Comparison of ENCODE assay signal across 8 mouse cellular contexts in the genomic region with DNA sequence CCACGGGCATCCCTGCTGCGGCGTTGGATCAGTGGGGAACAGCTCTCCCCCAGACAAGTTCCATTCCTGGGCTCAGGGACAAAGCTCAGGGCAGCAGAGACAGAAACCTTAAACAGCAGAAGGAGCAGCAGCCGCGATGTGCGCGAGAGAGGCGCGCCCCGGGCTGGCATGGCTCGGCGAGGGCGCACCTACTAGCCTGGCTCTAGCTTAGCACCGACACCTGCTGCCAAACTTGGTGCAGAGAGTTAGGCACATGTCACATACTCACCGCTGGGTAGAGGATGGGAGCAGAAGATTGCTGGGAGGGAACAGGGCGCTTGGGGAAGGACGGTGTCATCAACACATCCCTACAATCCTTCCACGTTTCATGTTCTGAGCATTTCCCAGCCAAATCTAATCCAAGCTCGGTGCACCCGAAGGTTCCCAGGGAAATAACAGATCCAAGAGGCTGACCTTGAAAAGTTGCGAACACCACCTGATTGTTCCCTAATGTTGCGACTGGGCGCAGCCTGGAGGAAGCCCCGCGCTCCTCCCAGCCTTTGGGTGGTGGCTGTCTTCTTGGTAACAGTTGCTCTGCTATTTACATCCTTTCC. TPM values are rescaled to one million over a fixed set of nuclear protein-coding genes. Genes with fewer than 3 reads are reported as not detected.
DNase-seq lines count a peak whose midpoint lies in the region; ATAC-seq and TF ChIP-seq lines count a peak whose summit lies in the region.

No protein-coding gene starts in this region.

- H3K9me3 ChIP-seq in E14TG2a.4 (ENCODE audit: low read length) = no peaks in the 10 kb centered on the region
- no peaks in the 10 kb centered on the region for H3K9me3 ChIP-seq in embryonic facial prominence, embryonic 13.5 days
- no peaks in the 10 kb centered on the region for H3K9me3 ChIP-seq in hindbrain, embryonic 14.5 days (ENCODE audit: control insufficient read depth, low read length)
- H3K9me3 ChIP-seq in liver, postnatal 0 days (ENCODE audit: low read length) = no peaks in the 10 kb centered on the region
- H3K9me3 ChIP-seq in stomach, embryonic 15.5 days = no peaks in the 10 kb centered on the region

- peak overlapping the region; percentile 65 for H3K9ac ChIP-seq in embryonic facial prominence, embryonic 13.5 days
- peak overlapping the region; percentile 53 for H3K9ac ChIP-seq in hindbrain, embryonic 14.5 days
- H3K9ac ChIP-seq in liver, postnatal 0 days (replicated peaks) = no peak overlapping the region
- 0 out of 2 replicates have a peak overlapping the region, but pooled peaks have one; percentile 12 for H3K9ac ChIP-seq in stomach, embryonic 15.5 days

- peak overlapping the region; percentile 71 for H3K4me3 ChIP-seq in E14TG2a.4 (replicated peaks; ENCODE audit: low read length)
- peak overlapping the region; percentile 59 for H3K4me3 ChIP-seq in embryonic facial prominence, embryonic 13.5 days
- H3K4me3 ChIP-seq in hindbrain, embryonic 14.5 days (replicated peaks; ENCODE audit: low read length) = peak overlapping the region; percentile 52
- peak overlapping the region; percentile 38 for H3K4me3 ChIP-seq in liver, postnatal 0 days (ENCODE audit: low read depth, low read length)
- H3K4me3 ChIP-seq in stomach, embryonic 15.5 days (replicated peaks) = peak overlapping the region; percentile 46

- peak; percentile 18 for DNase-seq in embryo, embryonic 10 days (ENCODE audit: low spot score)
- DNase-seq in embryo, embryonic 10.5 days (ENCODE audit: low spot score) = no peak
- DNase-seq in hindbrain, embryonic 14.5 days (ENCODE audit: low spot score) = peak; percentile 38
- DNase-seq in liver, postnatal 0 days = no peak

- peak overlapping the region; percentile 96 for H3K4me2 ChIP-seq in embryonic facial prominence, embryonic 13.5 days
- H3K4me2 ChIP-seq in hindbrain, embryonic 14.5 days (replicated peaks) = peak overlapping the region; percentile 71
- H3K4me2 ChIP-seq in liver, postnatal 0 days (ENCODE audit: low read depth, low read length) = peak overlapping the region; percentile 76
- H3K4me2 ChIP-seq in stomach, embryonic 15.5 days = peak overlapping the region; percentile 82

- no peak overlapping the region for H3K27ac ChIP-seq in embryonic facial prominence, embryonic 13.5 days
- peak overlapping the region; percentile 76; the same call in 1 of the 2 replicates for H3K27ac ChIP-seq in hindbrain, embryonic 14.5 days
- no peak overlapping the region for H3K27ac ChIP-seq in liver, postnatal 0 days (ENCODE audit: low read depth)
- no peak overlapping the region for H3K27ac ChIP-seq in stomach, embryonic 15.5 days

- TF ChIP-seq EP300 in liver, postnatal 0 days (IDR thresholded peaks at IDR 0.05; ENCODE audit: low read depth) = no peak

- peaks cover 26% of the 10 kb centered on the region for H3K4me1 ChIP-seq in E14TG2a.4 (replicated peaks; ENCODE audit: low read depth, low read length)
- H3K4me1 ChIP-seq in embryonic facial prominence, embryonic 13.5 days = peaks cover 23% of the 10 kb centered on the region
- peaks cover 10% of the 10 kb centered on the region; the same call in 1 of the 2 replicates for H3K4me1 ChIP-seq in hindbrain, embryonic 14.5 days (replicated peaks; ENCODE audit: control insufficient read depth, insufficient read depth, low read length)
- H3K4me1 ChIP-seq in liver, postnatal 0 days (ENCODE audit: insufficient read depth) = peaks cover 9% of the 10 kb centered on the region
- H3K4me1 ChIP-seq in stomach, embryonic 15.5 days = peaks cover 8% of the 10 kb centered on the region

- H3K27me3 ChIP-seq in E14TG2a.4 (ENCODE audit: insufficient read depth, low read length) = peaks cover 38% of the 10 kb centered on the region
- peaks cover 22% of the 10 kb centered on the region for H3K27me3 ChIP-seq in embryonic facial prominence, embryonic 13.5 days
- H3K27me3 ChIP-seq in hindbrain, embryonic 14.5 days (ENCODE audit: control insufficient read depth, insufficient read depth, low read length) = peaks cover 7% of the 10 kb centered on the region
- peaks cover 29% of the 10 kb centered on the region for H3K27me3 ChIP-seq in liver, postnatal 0 days (ENCODE audit: insufficient read depth, low read length)
- peaks cover 12% of the 10 kb centered on the region; the same call in 1 of the 2 replicates for H3K27me3 ChIP-seq in stomach, embryonic 15.5 days (replicated peaks)

- no peaks in the 10 kb centered on the region for H3K36me3 ChIP-seq in E14TG2a.4 (ENCODE audit: insufficient read depth, low read length)
- H3K36me3 ChIP-seq in embryonic facial prominence, embryonic 13.5 days = no peaks in the 10 kb centered on the region
- no peaks in the 10 kb centered on the region for H3K36me3 ChIP-seq in hindbrain, embryonic 14.5 days (replicated peaks; ENCODE audit: control insufficient read depth, insufficient read depth)
- H3K36me3 ChIP-seq in liver, postnatal 0 days (replicated peaks; ENCODE audit: insufficient read depth, low read length) = no peaks in the 10 kb centered on the region
- no peaks in the 10 kb centered on the region for H3K36me3 ChIP-seq in stomach, embryonic 15.5 days

- no peak for TF ChIP-seq CTCF in E14TG2a.4 (conservative IDR thresholded peaks at IDR 0.05; ENCODE audit: low read length)
- TF ChIP-seq CTCF in liver, postnatal 0 days (IDR thresholded peaks at IDR 0.05; ENCODE audit: low read depth) = no peak

- ATAC-seq in embryonic facial prominence, embryonic 13.5 days (ENCODE audit: insufficient number of reproducible peaks, insufficient read depth, low FRiP score, low TSS enrichment, low read depth) = 0 out of 2 replicates have a peak, but pooled peaks have one; percentile 38
- peak; percentile 28 for ATAC-seq in hindbrain, embryonic 14.5 days (ENCODE audit: low FRiP score)
- no peak for ATAC-seq in liver, postnatal 0 days
- ATAC-seq in stomach, embryonic 15.5 days (ENCODE audit: insufficient read depth, low FRiP score, low read depth) = 0 out of 2 replicates have a peak, but pooled peaks have one; percentile 8
- ATAC-seq in megakaryocyte-erythroid progenitor cell, adult 5-6 weeks (replicated peaks; ENCODE audit: low FRiP score, low TSS enrichment, poor library complexity, severe bottlenecking) = no peak

- 2% methylated on average over 25 of the region's 25 CpGs for WGBS in embryonic facial prominence, embryonic 13.5 days
- WGBS in hindbrain, embryonic 14.5 days = 2% methylated on average over 25 of the region's 25 CpGs
- 2% methylated on average over 25 of the region's 25 CpGs for WGBS in liver, postnatal 0 days (ENCODE audit: insufficient replicate concordance)
- WGBS in stomach, embryonic 15.5 days = 1% methylated on average over 25 of the region's 25 CpGs

RNA-seq across cellular contexts. Expression of gene Gpr37, which starts 1.5 kb away (rescaled TPM):
- 1.9 TPM in 2 replicates for polyA plus RNA-seq in embryonic facial prominence, embryonic 13.5 days (2015; fragmentation: Nextera tagmentation; extraction: Ambion mirVana)
- 4.7 and 5.3 TPM in 2 replicates for polyA plus RNA-seq in hindbrain, embryonic 14.5 days (2014; fragmentation: Nextera tagmentation; extraction: Ambion mirVana)
- 0.04 and 0.07 TPM in 2 replicates for polyA plus RNA-seq in liver, postnatal 0 days (2015; fragmentation: Nextera tagmentation; extraction: Ambion mirVana)
- 2.5 and 2.9 TPM in 2 replicates for polyA plus RNA-seq in stomach, embryonic 15.5 days (2015; fragmentation: Nextera tagmentation; extraction: Ambion mirVana)
- total RNA-seq in megakaryocyte-erythroid progenitor cell, adult 5-6 weeks (2014; fragmentation: Nextera tagmentation) = not detected in 2 replicates
- not detected in 2 replicates for total RNA-seq in megakaryocyte-erythroid progenitor cell, adult 5-6 weeks (2017)

Comparison
In these comparisons a context has a peak if more than half of its experiments do, and no peak if none do; other contexts are left out.
1. DNase-seq: peak in embryo, embryonic 10 days (single experiment) and hindbrain, embryonic 14.5 days (single experiment); none in embryo, embryonic 10.5 days (single experiment) and liver, postnatal 0 days (single experiment).
2. ATAC-seq: peak in embryonic facial prominence, embryonic 13.5 days (single experiment), hindbrain, embryonic 14.5 days (single experiment) and stomach, embryonic 15.5 days (single experiment); none in liver, postnatal 0 days (single experiment) and megakaryocyte-erythroid progenitor cell, adult 5-6 weeks (single experiment).
3. Peak in every context shown above with its lines, with median percentiles within 50 percentile points of each other: H3K4me3 ChIP-seq and H3K4me2 ChIP-seq.